9 mouse cellular contexts compared by ENCODE assay signal in genomic region chr19:47302191-47302852, GRCm38 (mm10).
DNase-seq lines count a peak whose midpoint lies in the region; ATAC-seq lines count a peak whose summit lies in the region.
"Had no signal": no experiment of that assay in that cellular context is flagged by ENCODE, and none has a peak within 500 bp of the region (broad histone marks: within the 10 kb centered on the region; RNA-seq: fewer than 3 reads in every experiment).

No protein-coding gene starts in this region.

- H3K4me3 ChIP-seq in heart, embryonic 12.5 days = no peak overlapping the region
- no peak overlapping the region for H3K4me3 ChIP-seq in kidney, embryonic 15.5 days (replicated peaks)
- H3K4me3 ChIP-seq: erythroblast, embryonic 14.5 days had no signal

- peaks cover 53% of the 10 kb centered on the region for H3K4me1 ChIP-seq in heart, embryonic 12.5 days (replicated peaks)
- H3K4me1 ChIP-seq in kidney, embryonic 15.5 days = peaks cover 66% of the 10 kb centered on the region

- DNase-seq in heart, postnatal 36 days = no peak
- DNase-seq in gastrocnemius, adult 8-10 months (ENCODE audit: low spot score in 2 of 2) = peak; percentile 63 to 80
- peak; percentile 82 for DNase-seq in lung, postnatal 36 days
- no peak for DNase-seq in T-cell, adult 2 months (ENCODE audit: low spot score)
- DNase-seq in thymus, postnatal 25 days = no peak
- no peak for DNase-seq in thymus, postnatal 36 days

- peaks cover 47% of the 10 kb centered on the region for H3K36me3 ChIP-seq in heart, embryonic 12.5 days
- H3K36me3 ChIP-seq in kidney, embryonic 15.5 days = peaks cover 23% of the 10 kb centered on the region

- H3K27ac ChIP-seq in heart, embryonic 12.5 days (ENCODE audit: poor library complexity, severe bottlenecking) = peak overlapping the region; percentile 26; the same call in 1 of the 2 replicates
- peak overlapping the region; percentile 96 for H3K27ac ChIP-seq in kidney, embryonic 15.5 days

- ATAC-seq in heart, embryonic 12.5 days (ENCODE audit: insufficient number of reproducible peaks, low FRiP score) = peak; percentile 10; the same call in 1 of the 2 replicates
- ATAC-seq in kidney, embryonic 15.5 days (replicated peaks; ENCODE audit: low FRiP score) = peak; percentile 80

- WGBS in heart, embryonic 12.5 days = 58% methylated on average over 21 of the region's 21 CpGs
- WGBS in kidney, embryonic 15.5 days = 33% methylated on average over 21 of the region's 21 CpGs

- H3K9me3 ChIP-seq in heart, embryonic 12.5 days (replicated peaks) = no peaks in the 10 kb centered on the region
- no peaks in the 10 kb centered on the region for H3K9me3 ChIP-seq in kidney, embryonic 15.5 days (replicated peaks)

- peak overlapping the region; percentile 18; the same call in 1 of the 2 replicates for H3K9ac ChIP-seq in heart, embryonic 12.5 days
- 0 out of 2 replicates have a peak overlapping the region, but pooled peaks have one; percentile 30 for H3K9ac ChIP-seq in kidney, embryonic 15.5 days

- intact Hi-C loops in heart, postnatal 36 days (cut with DNase I) = no loop called here

- H3K27me3 ChIP-seq in heart, embryonic 12.5 days (replicated peaks) = no peaks in the 10 kb centered on the region
- no peaks in the 10 kb centered on the region for H3K27me3 ChIP-seq in kidney, embryonic 15.5 days

- no peak overlapping the region for H3K4me2 ChIP-seq in heart, embryonic 12.5 days
- peak overlapping the region; percentile 35 for H3K4me2 ChIP-seq in kidney, embryonic 15.5 days

Comparison
In these comparisons a context has a peak if more than half of its experiments do, and no peak if none do; other contexts are left out.
1. DNase-seq: peak in gastrocnemius, adult 8-10 months (2 of 2) and lung, postnatal 36 days (single experiment); none in heart, postnatal 36 days (0 of 2), T-cell, adult 2 months (single experiment), thymus, postnatal 25 days (single experiment) and thymus, postnatal 36 days (0 of 2).